In genomic region chr7:29494015-29494414, GRCm38 (mm10) we compare ENCODE assay signal across 23 mouse cellular contexts.
"Had no signal": no experiment of that assay in that cellular context is flagged by ENCODE, and none has a peak within 500 bp of the region (broad histone marks: within the 10 kb centered on the region; RNA-seq: fewer than 3 reads in every experiment).

No protein-coding gene starts in this region.

- H3K27ac ChIP-seq: limb, embryonic 10.5 days; limb, embryonic 13.5 days; liver, embryonic 12.5 days; liver, embryonic 15.5 days; lung, embryonic 15.5 days; stomach, embryonic 15.5 days had no signal

- H3K36me3 ChIP-seq: liver, embryonic 12.5 days; liver, embryonic 15.5 days; lung, embryonic 15.5 days; stomach, embryonic 15.5 days had no signal

- DNase-seq: kidney, adult 11 months; kidney, adult 9 months; kidney, postnatal 14 days; kidney, postnatal 4 days; layer of hippocampus, adult 9-11 months; liver; lung, adult 18-20 months; lung, postnatal 10 days; lung, postnatal 4 days; midbrain, embryonic 14.5 days; right cerebral cortex, adult 18-20 months; right cerebral cortex, postnatal 14 days; right cerebral cortex, postnatal 4 days; spleen, adult 18-20 months; thymus, adult 18-20 months; thymus, postnatal 36 days had no signal

- H3K9me3 ChIP-seq: limb, embryonic 10.5 days; limb, embryonic 13.5 days; liver, embryonic 12.5 days; liver, embryonic 15.5 days; lung, embryonic 15.5 days; stomach, embryonic 15.5 days had no signal

- H3K9ac ChIP-seq: limb, embryonic 13.5 days; liver, embryonic 12.5 days; liver, embryonic 15.5 days; lung, embryonic 15.5 days; stomach, embryonic 15.5 days had no signal

- H3K4me2 ChIP-seq: limb, embryonic 13.5 days; liver, embryonic 12.5 days; liver, embryonic 15.5 days; lung, embryonic 15.5 days; midbrain, embryonic 11.5 days; stomach, embryonic 15.5 days had no signal

- H3K4me3 ChIP-seq: limb, embryonic 10.5 days; limb, embryonic 13.5 days; liver, embryonic 12.5 days; liver, embryonic 15.5 days; lung, embryonic 15.5 days; stomach, embryonic 15.5 days had no signal

- H3K27me3 ChIP-seq: limb, embryonic 13.5 days; liver, embryonic 12.5 days; liver, embryonic 15.5 days; lung, embryonic 15.5 days; stomach, embryonic 15.5 days had no signal

- ATAC-seq: liver, embryonic 12.5 days had no signal
